Mouse (Mus musculus): ENCODE data around the gene Krt25. TPM values are rescaled to one million over a fixed set of nuclear protein-coding genes. Genes with fewer than 3 reads are reported as not detected.

Gene Krt25
- total and polyA plus RNA-seq, 3 experiments, result not detected

- no peak for DNase-seq
These were observed 46.0 kb downstream of the Krt25 start for GRCm38 (mm10) chr11:99276786-99277185.

DNA sequence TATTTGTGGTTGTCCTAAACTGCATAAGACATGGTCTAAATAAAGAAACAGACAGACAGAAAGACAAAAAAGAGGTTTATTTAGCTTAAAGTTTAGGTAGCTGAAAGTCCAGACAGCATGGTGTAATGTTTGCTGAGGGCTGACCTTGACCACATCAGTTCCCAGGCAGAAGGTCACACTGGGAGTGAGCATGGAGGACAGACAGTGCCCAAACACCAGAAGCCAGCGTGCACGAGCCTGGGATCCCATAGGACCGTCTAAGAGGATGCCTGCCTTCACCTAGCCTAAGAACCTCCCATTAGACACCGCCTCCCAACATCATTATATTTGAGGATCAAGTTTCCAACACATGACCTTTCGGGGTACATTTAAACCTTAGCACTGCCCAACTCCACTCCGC, 47.1 kb downstream of the Krt25 start:
- no peak for DNase-seq

GRCm38 (mm10) chr11:99272721-99273120, 50.0 kb downstream of the Krt25 start:
- DNase-seq, result peak; percentile 19

- DNase-seq, result no peak
These were observed 53.6 kb downstream of the Krt25 start for GRCm38 (mm10) chr11:99269192-99269591.

- peak; percentile 28 for DNase-seq
These were observed 57.0 kb downstream of the Krt25 start for GRCm38 (mm10) chr11:99265796-99266195.

Other genes starting within 250 kb of the Krt25 start
- gene Tns4, start 233.6 kb downstream of the Krt25 start, total RNA-seq (2021), result under 1 TPM; 0.31 to 0.58 TPM
- gene Tns4, start 233.6 kb downstream of the Krt25 start, polyA plus RNA-seq (2012; rRNA removed), result 0.45 and 1.5 TPM in 2 replicates
- under 1 TPM in 1 of 2 experiments, not detected in 1; 0.14 TPM for gene Ccr7, start 167.9 kb downstream of the Krt25 start, total RNA-seq (2021)
- 0.50 and 0.86 TPM in 2 replicates for gene Ccr7, start 167.9 kb downstream of the Krt25 start, polyA plus RNA-seq (2012; rRNA removed)
- 10 to 100 TPM; 49.9 to 54.4 TPM for gene Smarce1, start 91.9 kb downstream of the Krt25 start, total RNA-seq (2021)
- gene Smarce1, start 91.9 kb downstream of the Krt25 start, polyA plus RNA-seq (2012; rRNA removed), result 10.0 and 10.3 TPM in 2 replicates
- gene Krt222, start 78.9 kb downstream of the Krt25 start, total RNA-seq (2021), result 1 to 10 TPM; 1.4 to 2.2 TPM
- 0.07 and 0.09 TPM in 2 replicates for gene Krt222, start 78.9 kb downstream of the Krt25 start, polyA plus RNA-seq (2012; rRNA removed)
- gene Krt24, start 37.7 kb downstream of the Krt25 start, total RNA-seq (2021), result not detected
- gene Krt24, start 37.7 kb downstream of the Krt25 start, polyA plus RNA-seq (2012; rRNA removed), result not detected in 2 replicates
- not detected for gene Krt26, start 15.0 kb upstream of the Krt25 start, total RNA-seq (2021)
- not detected in 2 replicates for gene Krt26, start 15.0 kb upstream of the Krt25 start, polyA plus RNA-seq (2012; rRNA removed)
- gene Krt27, start 28.2 kb upstream of the Krt25 start, total RNA-seq (2021), result not detected
- not detected in 2 replicates for gene Krt27, start 28.2 kb upstream of the Krt25 start, polyA plus RNA-seq (2012; rRNA removed)
- gene Krt28, start 52.0 kb upstream of the Krt25 start, total RNA-seq (2021), result not detected
- not detected in 2 replicates for gene Krt28, start 52.0 kb upstream of the Krt25 start, polyA plus RNA-seq (2012; rRNA removed)
- gene Krt10, start 66.4 kb upstream of the Krt25 start, total RNA-seq (2021), result 1 to 10 TPM; 5.5 to 5.8 TPM
- gene Krt10, start 66.4 kb upstream of the Krt25 start, polyA plus RNA-seq (2012; rRNA removed), result 0.43 and 0.56 TPM in 2 replicates
- gene Krt12, start 99.3 kb upstream of the Krt25 start, total RNA-seq (2021), result not detected
- gene Krt12, start 99.3 kb upstream of the Krt25 start, polyA plus RNA-seq (2012; rRNA removed), result not detected in 2 replicates
- gene Krt20, start 115.2 kb upstream of the Krt25 start, total RNA-seq (2021), result under 1 TPM; 0.14 to 0.20 TPM
- not detected in 2 replicates for gene Krt20, start 115.2 kb upstream of the Krt25 start, polyA plus RNA-seq (2012; rRNA removed)
- gene Krt23, start 170.2 kb upstream of the Krt25 start, total RNA-seq (2021), result not detected
- 0.12 TPM in 1 of 2 replicates, not detected in the other for gene Krt23, start 170.2 kb upstream of the Krt25 start, polyA plus RNA-seq (2012; rRNA removed)
- gene Krt39, start 198.4 kb upstream of the Krt25 start, total RNA-seq (2021), result not detected
- not detected in 2 replicates for gene Krt39, start 198.4 kb upstream of the Krt25 start, polyA plus RNA-seq (2012; rRNA removed)
- not detected for gene Krt40, start 220.2 kb upstream of the Krt25 start, total RNA-seq (2021)
- gene Krt40, start 220.2 kb upstream of the Krt25 start, polyA plus RNA-seq (2012; rRNA removed), result not detected in 2 replicates
- gene Krtap3-3, start 227.9 kb upstream of the Krt25 start, total RNA-seq (2021), result not detected
- not detected in 2 replicates for gene Krtap3-3, start 227.9 kb upstream of the Krt25 start, polyA plus RNA-seq (2012; rRNA removed)
- not detected for gene Krtap3-2, start 233.9 kb upstream of the Krt25 start, total RNA-seq (2021)
- not detected in 2 replicates for gene Krtap3-2, start 233.9 kb upstream of the Krt25 start, polyA plus RNA-seq (2012; rRNA removed)
- not detected for gene Gm11939, start 236.5 kb upstream of the Krt25 start, total RNA-seq (2021)
- gene Gm11939, start 236.5 kb upstream of the Krt25 start, polyA plus RNA-seq (2012; rRNA removed), result not detected in 2 replicates
- not detected for gene Krtap3-1, start 243.7 kb upstream of the Krt25 start, total RNA-seq (2021)
- not detected in 2 replicates for gene Krtap3-1, start 243.7 kb upstream of the Krt25 start, polyA plus RNA-seq (2012; rRNA removed)

Data from adrenal gland, adult 2 months (tissue).